Mouse (Mus musculus) E14TG2a.4 (cell line): ENCODE results near the gene Olfr370.

ENCODE experiments used
- CTCF ChIP-seq: conservative IDR thresholded peaks from 2 replicates; pipeline ENCODE4 v1.5.1; 2014; ENCODE audit warnings: low read length
- NANOG ChIP-seq: IDR thresholded peaks from 2 replicates; pipeline ENCODE4 v1.6.1; 2014; ENCODE audit warnings: borderline replicate concordance, low read length, mixed read lengths
- POU5F1 ChIP-seq: IDR thresholded peaks from 2 replicates; pipeline ENCODE4 v1.6.1; 2014; ENCODE audit warnings: low read length, borderline replicate concordance

- TF ChIP-seq CTCF (no peak), POU5F1 (no peak), NANOG (no peak)
Observed at GRCm38 (mm10) chr8:83588886-83589285, 53.3 kb downstream of the Olfr370 start.
